Mouse (Mus musculus): ENCODE results near the gene Adgrb3.

GRCm38 (mm10) chr1:25105367-25105766 is 724.1 kb downstream of the Adgrb3 start:
- TF ChIP-seq POLR2A (IDR thresholded peaks at IDR 0.05; ENCODE audit: low read depth, low read length) (no peak), CTCF (conservative IDR thresholded peaks at IDR 0.05; ENCODE audit: insufficient read depth, insufficient read length, low read depth, low read length) (no peak)

Data from kidney, adult 2 months (tissue).